Mouse (Mus musculus) layer of hippocampus, postnatal 36 days (tissue): ENCODE data around the gene Scarb1. TPM values are rescaled to one million over a fixed set of nuclear protein-coding genes. Genes with fewer than 3 reads are reported as not detected.
A peak's percentile ranks its signal among the peaks of the same experiment; 100 is the strongest.

ENCODE experiments used
- DNase-seq, 2 experiments: peaks; one replicate each; pipeline ENCODE4 v3.0.0; 2022
- total RNA-seq, 2 experiments: library from RNA; stranded (reverse); gene quantifications; 2 replicates each; pipeline ENCODE4 v1.2.3; 2021

The Scarb1 gene
- total RNA-seq, 2 experiments from 2014 or later: 32.1 to 32.8 TPM

GRCm38 (mm10) chr5:125331811-125332210 lies 9.1 kb downstream of the Scarb1 start:
- DNase-seq: no peak

- no peak for DNase-seq
These were observed 9.8 kb downstream of the Scarb1 start for GRCm38 (mm10) chr5:125331094-125331493.

GRCm38 (mm10) chr5:125330656-125331055 lies 10.2 kb downstream of the Scarb1 start:
- no peak for DNase-seq

- no peak for DNase-seq
These were observed 10.7 kb downstream of the Scarb1 start for GRCm38 (mm10) chr5:125330191-125330590.

GRCm38 (mm10) chr5:125327596-125328385 lies 13.1 kb downstream of the Scarb1 start:
- no peak for DNase-seq

GRCm38 (mm10) chr5:125326351-125326750 lies 14.5 kb downstream of the Scarb1 start:
- DNase-seq: no peak

- DNase-seq: no peak
These were observed 15.0 kb downstream of the Scarb1 start for GRCm38 (mm10) chr5:125325931-125326330.

- DNase-seq: no peak
These were observed 15.6 kb downstream of the Scarb1 start for GRCm38 (mm10) chr5:125325285-125325684.

GRCm38 (mm10) chr5:125323939-125324480 lies 16.9 kb downstream of the Scarb1 start:
- no peak for DNase-seq

GRCm38 (mm10) chr5:125323128-125323527 lies 17.8 kb downstream of the Scarb1 start:
- no peak for DNase-seq

- no peak for DNase-seq
These were observed 19.1 kb downstream of the Scarb1 start for GRCm38 (mm10) chr5:125321836-125322235.

GRCm38 (mm10) chr5:125319057-125319800 lies 21.7 kb downstream of the Scarb1 start:
- no peak for DNase-seq

GRCm38 (mm10) chr5:125317953-125318352 lies 22.9 kb downstream of the Scarb1 start:
- DNase-seq: no peak

- DNase-seq: no peak
These were observed 23.6 kb downstream of the Scarb1 start for GRCm38 (mm10) chr5:125317296-125317695.

GRCm38 (mm10) chr5:125316771-125317170 lies 24.1 kb downstream of the Scarb1 start:
- no peak for DNase-seq

GRCm38 (mm10) chr5:125315110-125315509 lies 25.8 kb downstream of the Scarb1 start:
- no peak for DNase-seq

- peak in 1 of 2 experiments; percentile 31 for DNase-seq
These were observed 26.9 kb downstream of the Scarb1 start for GRCm38 (mm10) chr5:125313991-125314390.

GRCm38 (mm10) chr5:125312970-125313597 lies 27.8 kb downstream of the Scarb1 start:
- DNase-seq: peak in 1 of 2 experiments; percentile 21

- no peak for DNase-seq
These were observed 29.9 kb downstream of the Scarb1 start for GRCm38 (mm10) chr5:125310986-125311385.

- DNase-seq: no peak
These were observed 31.7 kb downstream of the Scarb1 start for GRCm38 (mm10) chr5:125309193-125309592.

- no peak for DNase-seq
These were observed 34.1 kb downstream of the Scarb1 start for GRCm38 (mm10) chr5:125306824-125307223.

- no peak for DNase-seq
These were observed 34.5 kb downstream of the Scarb1 start for GRCm38 (mm10) chr5:125306372-125306771.
